Mouse (Mus musculus) cerebellum, postnatal 4 days (tissue): Measurements from ENCODE around the gene Tmppe.
"Not testable (repeated sequence)": the region's sequence is repeated elsewhere in the genome, so short reads cannot be mapped to it uniquely, and the experiment has no call there.

Source experiments
- DNase-seq, 2 experiments: peaks; one replicate each; pipeline ENCODE4 v3.0.0; 2022; ENCODE audit warnings: low spot score in 2 of 2, mixed read lengths in 1 of 2

Tmppe gene

GRCm38 (mm10) chr9:114400949-114401684, at the start of gene Tmppe, which contains the start of gene Glb1:
TSS of gene Tmppe (plus strand) at chr9:114401105.
TSS of gene Glb1 (plus strand) at chr9:114401076.
- peak; percentile 58 to 75 for DNase-seq

GRCm38 (mm10) chr9:114367783-114368470, 33.0 kb upstream of the Tmppe start:
- peak; percentile 56 to 77 for DNase-seq

GRCm38 (mm10) chr9:114368471-114368858, 32.4 kb upstream of the Tmppe start:
- DNase-seq = no peak

GRCm38 (mm10) chr9:114369389-114369788, 31.5 kb upstream of the Tmppe start:
- DNase-seq = not testable (repeated sequence)

GRCm38 (mm10) chr9:114371717-114372116, 29.2 kb upstream of the Tmppe start:
- DNase-seq = not testable (repeated sequence)

DNA sequence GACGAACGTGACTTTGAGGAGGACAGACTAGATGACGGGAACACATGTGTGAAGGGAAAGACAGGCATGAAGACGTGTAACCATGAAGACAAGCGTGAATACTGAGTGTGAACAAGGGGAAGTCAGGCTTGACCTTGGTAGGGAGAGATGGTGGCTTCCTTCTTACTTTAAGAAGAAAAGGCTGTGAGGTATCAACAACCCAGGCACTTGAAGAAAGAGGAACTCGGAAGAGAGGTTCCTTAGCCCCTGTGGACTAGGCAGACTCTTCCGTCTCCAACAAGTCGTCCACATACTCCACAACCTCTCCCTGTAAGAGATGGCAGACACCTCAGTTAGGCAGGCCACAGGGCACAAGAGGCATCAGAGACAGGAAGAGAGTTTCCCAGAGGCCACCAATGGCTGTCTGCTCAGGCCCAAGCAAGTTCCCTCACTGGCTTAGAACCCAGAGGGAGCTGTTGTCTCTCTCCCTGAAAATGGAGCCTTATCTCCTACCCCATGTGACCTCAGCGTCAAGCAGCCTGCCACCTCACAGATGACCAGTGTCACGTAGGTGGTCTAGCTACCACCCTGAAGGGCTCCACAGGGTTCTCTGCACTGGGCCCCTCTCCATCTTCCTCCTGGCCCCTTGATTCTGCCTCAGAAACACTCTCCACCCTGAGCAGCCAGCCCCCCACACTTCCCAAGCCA, 25.5 kb upstream of the Tmppe start:
- DNase-seq = no peak

- no peak for DNase-seq
Observed at GRCm38 (mm10) chr9:114377168-114377567, 23.7 kb upstream of the Tmppe start.

GRCm38 (mm10) chr9:114379871-114380270, 21.0 kb upstream of the Tmppe start:
- no peak for DNase-seq

GRCm38 (mm10) chr9:114380881-114381733, 19.8 kb upstream of the Tmppe start:
- DNase-seq = peak in 1 of 2 experiments; percentile 38

GRCm38 (mm10) chr9:114382936-114383710, 17.8 kb upstream of the Tmppe start:
- no peak for DNase-seq

GRCm38 (mm10) chr9:114384691-114385090, 16.2 kb upstream of the Tmppe start:
- DNase-seq = peak in 1 of 2 experiments; percentile 19

DNA sequence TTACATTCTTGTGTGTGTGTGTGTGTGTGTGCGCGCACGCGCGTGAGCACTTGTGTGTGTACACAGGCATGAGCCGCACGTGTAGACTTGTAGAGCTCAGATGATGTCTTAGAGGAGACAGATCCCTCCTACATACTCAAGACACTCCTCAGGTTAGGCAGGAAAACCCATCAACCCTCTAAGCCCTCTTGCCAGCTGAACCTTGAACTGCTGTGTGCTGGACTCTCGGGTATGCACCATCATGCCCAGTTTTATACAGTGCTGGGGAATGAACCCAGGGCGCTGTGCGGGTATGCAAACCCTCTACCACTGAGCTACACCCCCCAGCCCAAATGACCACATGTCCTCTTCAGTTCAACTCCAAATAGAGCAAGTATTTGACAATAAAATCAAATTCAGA, 15.7 kb upstream of the Tmppe start:
- DNase-seq = peak in 1 of 2 experiments; percentile 16

GRCm38 (mm10) chr9:114387086-114387485, 13.8 kb upstream of the Tmppe start:
- DNase-seq = peak in 1 of 2 experiments; percentile 7

GRCm38 (mm10) chr9:114388288-114388687, 12.6 kb upstream of the Tmppe start:
- DNase-seq = no peak

DNA sequence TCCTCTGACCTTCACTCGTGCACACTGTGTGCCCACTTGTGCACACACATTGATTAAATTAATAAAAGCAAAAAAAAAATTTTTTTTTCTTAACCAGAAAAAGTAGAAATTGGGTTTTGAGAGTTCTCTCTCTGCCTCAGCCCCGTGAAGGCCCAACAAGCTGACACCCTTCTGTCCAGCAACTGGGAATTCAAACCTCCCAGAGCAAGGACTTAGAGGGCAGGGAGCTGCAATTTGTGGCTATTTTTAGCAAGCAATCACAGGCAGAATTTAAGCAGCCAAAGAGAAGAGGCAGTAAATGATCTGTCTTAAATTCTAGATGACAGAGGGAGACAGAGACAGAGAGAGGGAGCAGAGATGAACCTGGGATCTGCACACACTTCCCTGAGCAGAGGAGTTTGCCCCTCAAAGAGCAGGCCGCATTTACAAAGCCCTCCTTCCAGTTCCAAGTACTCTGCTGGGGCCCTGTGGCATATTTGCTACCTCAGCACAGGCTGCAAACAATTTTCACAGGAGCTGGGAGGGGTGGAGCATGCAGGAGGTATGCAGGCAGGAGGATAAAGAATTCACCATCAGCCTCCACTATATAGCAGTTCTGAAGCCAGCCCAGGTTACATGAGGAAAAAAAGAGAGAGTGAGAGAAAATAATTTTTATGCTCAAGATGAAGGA, 12.1 kb upstream of the Tmppe start:
- no peak for DNase-seq

DNA sequence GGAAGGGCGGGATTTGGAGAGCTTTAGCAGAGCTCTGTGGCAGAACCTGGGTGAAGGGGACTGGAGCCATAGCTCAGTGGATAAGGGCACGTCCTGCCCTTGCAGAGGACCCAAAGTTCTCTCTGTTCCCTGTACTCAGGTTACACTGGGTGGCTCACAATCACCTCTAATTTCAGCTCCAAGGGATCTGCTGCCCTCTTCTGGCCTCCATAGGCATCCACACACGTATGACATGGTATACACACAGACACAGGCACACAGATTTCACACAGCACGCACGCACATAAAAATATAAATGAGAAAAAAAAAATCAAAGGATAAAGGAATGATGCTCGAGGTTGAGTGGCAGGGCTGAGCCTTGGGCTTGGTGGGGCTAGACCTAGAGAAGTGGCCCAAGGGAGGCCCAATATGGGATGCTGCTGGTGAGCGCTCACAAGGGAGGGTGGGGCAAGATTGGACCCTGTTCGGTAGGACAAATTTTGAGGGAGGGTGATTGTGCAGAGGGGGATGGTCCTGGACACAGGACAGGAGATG, 11.5 kb upstream of the Tmppe start:
- no peak for DNase-seq

- DNase-seq = peak in 1 of 2 experiments; percentile 55
Observed at GRCm38 (mm10) chr9:114389905-114390748, 10.8 kb upstream of the Tmppe start, which contains the start of gene Crtap. TSS of gene Crtap (minus strand) at chr9:114390675.

- DNase-seq = no peak
Observed at GRCm38 (mm10) chr9:114390749-114391075, 10.2 kb upstream of the Tmppe start.

DNA sequence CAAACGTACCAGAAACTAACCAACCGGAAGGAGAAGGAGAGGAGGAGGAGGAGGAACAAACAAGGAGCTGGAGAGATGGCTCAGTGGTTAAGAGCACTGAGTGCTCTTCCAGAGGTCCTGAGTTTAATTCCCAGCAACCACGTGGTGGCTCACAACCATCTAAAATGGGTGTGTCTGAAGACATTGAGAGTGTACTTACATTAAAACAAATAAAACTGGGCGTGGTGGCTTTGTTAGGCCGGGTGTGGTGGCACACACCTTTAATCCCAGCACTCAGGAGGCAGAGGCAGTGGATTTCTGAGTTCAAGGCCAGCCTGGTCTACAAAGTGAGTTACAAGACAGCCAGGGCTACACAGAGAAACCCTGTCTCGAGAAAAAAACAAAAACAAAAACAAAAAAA, 6.8 kb upstream of the Tmppe start:
- not testable (repeated sequence) for DNase-seq
